In genomic region chr10:128175302-128175701, GRCm38 (mm10) we compare ENCODE assay signal across 8 mouse cellular contexts. TPM values are rescaled to one million over a fixed set of nuclear protein-coding genes. Genes with fewer than 3 reads are reported as not detected.
DNase-seq lines count a peak whose midpoint lies in the region; ATAC-seq and TF ChIP-seq lines count a peak whose summit lies in the region.

No protein-coding gene starts in this region.

- WGBS in heart, embryonic 11.5 days (ENCODE audit: insufficient replicate concordance) = 10% methylated on average over 3 of the region's 3 CpGs
- WGBS in forebrain, postnatal 0 days = 16% methylated on average over 3 of the region's 3 CpGs
- 11% methylated on average over 3 of the region's 3 CpGs for WGBS in macrophage (ENCODE audit: missing documents)

- H3K36me3 ChIP-seq in heart, embryonic 11.5 days (ENCODE audit: control insufficient read depth, insufficient read depth, low read length) = no peaks in the 10 kb centered on the region
- H3K36me3 ChIP-seq in CH12.LX (replicated peaks in 1 of 2; ENCODE audit: control insufficient read depth in 1 of 2, insufficient read depth in 1 of 2, low read length in 1 of 2) (no peaks in the 10 kb centered on the region), macrophage (ENCODE audit: inconsistent target) (no peaks in the 10 kb centered on the region)
- no peaks in the 10 kb centered on the region for H3K36me3 ChIP-seq in forebrain, postnatal 0 days (ENCODE audit: insufficient read depth)

- H3K27ac ChIP-seq in heart, embryonic 11.5 days (ENCODE audit: low read depth, low read length) = peak overlapping the region; percentile 91
- H3K27ac ChIP-seq in CH12.LX (ENCODE audit: insufficient read depth, low read depth) (no peak overlapping the region), macrophage (no peak overlapping the region)
- H3K27ac ChIP-seq in forebrain, postnatal 0 days (ENCODE audit: low read depth, low read length) = no peak overlapping the region

- no peak for TF ChIP-seq POLR2A in CH12.LX (IDR thresholded peaks at IDR 0.05; ENCODE audit: low read depth, low read length)

- no peak for ATAC-seq in heart, embryonic 11.5 days (replicated peaks; ENCODE audit: insufficient number of reproducible peaks, low FRiP score, low TSS enrichment)
- ATAC-seq in forebrain, postnatal 0 days = no peak

- H3K4me1 ChIP-seq in heart, embryonic 11.5 days (ENCODE audit: control insufficient read depth, insufficient read depth, low read length) = peaks cover 18% of the 10 kb centered on the region
- H3K4me1 ChIP-seq in CH12.LX (ENCODE audit: control insufficient read depth in 1 of 2, insufficient read depth in 2 of 2) = peaks cover 3 to 27% of the 10 kb centered on the region in 2 experiments; a peak in 3 of 4 replicates
- peaks cover 7% of the 10 kb centered on the region; the same call in 1 of the 2 replicates for H3K4me1 ChIP-seq in forebrain, postnatal 0 days (ENCODE audit: insufficient read depth)

- no peaks in the 10 kb centered on the region for H3K27me3 ChIP-seq in heart, embryonic 11.5 days (ENCODE audit: control insufficient read depth, insufficient read depth, low read length)
- no peaks in the 10 kb centered on the region for H3K27me3 ChIP-seq in CH12.LX (replicated peaks)
- H3K27me3 ChIP-seq in forebrain, postnatal 0 days (ENCODE audit: insufficient read depth, low read length) = no peaks in the 10 kb centered on the region

- H3K79me2 ChIP-seq in CH12.LX (replicated peaks; ENCODE audit: control insufficient read depth, extremely low read depth, insufficient read depth, poor library complexity, severe bottlenecking) = peaks cover 7% of the 10 kb centered on the region; the same call in 1 of the 2 replicates
- H3K79me2 ChIP-seq in macrophage (ENCODE audit: inconsistent target) = peaks cover 22% of the 10 kb centered on the region; the same call in 1 of the 2 replicates

- peak overlapping the region; percentile 69 for H3K4me3 ChIP-seq in heart, embryonic 11.5 days (ENCODE audit: low read depth, low read length)
- H3K4me3 ChIP-seq in CH12.LX (replicated peaks in 1 of 3; ENCODE audit: low read depth in 2 of 3, low read length in 2 of 3, poor library complexity in 1 of 3) (peak overlapping the region; percentile 63 to 91 (median 72)), macrophage (ENCODE audit: inconsistent target) (peak overlapping the region; percentile 68; the same call in 1 of the 2 replicates)
- no peak overlapping the region; the same call in 1 of the 2 replicates for H3K4me3 ChIP-seq in forebrain, postnatal 0 days (ENCODE audit: low read depth, low read length)

- H3K9ac ChIP-seq in heart, embryonic 11.5 days (ENCODE audit: low read depth, low read length) = peak overlapping the region; percentile 75
- peak overlapping the region; percentile 58 for H3K9ac ChIP-seq in CH12.LX (ENCODE audit: insufficient read depth, low read depth)
- H3K9ac ChIP-seq in forebrain, postnatal 0 days = peak overlapping the region; percentile 22; the same call in 1 of the 2 replicates

- TF ChIP-seq RAD21 in CH12.LX (IDR thresholded peaks at IDR 0.05; ENCODE audit: low read depth, low read length) = no peak

- TF ChIP-seq CTCF in CH12.LX (conservative IDR thresholded peaks at IDR 0.05 in 1 of 2, IDR thresholded peaks at IDR 0.05 in 1 of 2; ENCODE audit: low read depth in 2 of 2, low read length in 2 of 2) = no peak
- no peak for TF ChIP-seq CTCF in forebrain, postnatal 0 days (IDR thresholded peaks at IDR 0.05; ENCODE audit: low read depth)

- no peak for TF ChIP-seq EP300 in CH12.LX (IDR thresholded peaks at IDR 0.05; ENCODE audit: low read length)

- no peak for DNase-seq in heart, adult 11 months
- DNase-seq in CH12.LX (ENCODE audit: extremely low read depth) = no peak
- DNase-seq in forebrain, postnatal 0 days = no peak
- no peak for DNase-seq in thymus, postnatal 36 days
- DNase-seq in spleen, adult 12 weeks (ENCODE audit: low spot score) = no peak
- no peak for DNase-seq in cerebellum, postnatal 25 days

- dilution Hi-C loops in CH12.LX (cut with MboI; ENCODE audit: extremely low pct_ligation_motif_present, extremely low pct_unique_long_range_greater_than_20kb, low sequenced_read_pairs) = no loop called here

- H3K9me3 ChIP-seq in heart, embryonic 11.5 days (replicated peaks; ENCODE audit: control insufficient read depth, low read length) = no peaks in the 10 kb centered on the region
- H3K9me3 ChIP-seq in CH12.LX (replicated peaks; ENCODE audit: low read length) = no peaks in the 10 kb centered on the region
- H3K9me3 ChIP-seq in forebrain, postnatal 0 days (ENCODE audit: low read length) = no peaks in the 10 kb centered on the region

- peak overlapping the region; percentile 85 for H3K4me2 ChIP-seq in heart, embryonic 11.5 days
- peak overlapping the region; percentile 76 for H3K4me2 ChIP-seq in CH12.LX (ENCODE audit: insufficient read depth, low read depth, poor library complexity, severe bottlenecking)
- H3K4me2 ChIP-seq in forebrain, postnatal 0 days (ENCODE audit: low read depth) = peak overlapping the region; percentile 76

- in situ Hi-C loops in CH12.LX (cut with MboI; ENCODE audit: low pct_ligation_motif_present, low pct_unique_long_range_greater_than_20kb, low sequenced_read_pairs) = loop anchor here (25.0 kb wide), 1 partner anchor 238 kb away; no protein-coding TSS in a partner anchor

TF ChIP-seq in CH12.LX, 34 proteins besides CTCF, POLR2A, EP300 and RAD21 (continues in another document):
- no peak for TF ChIP-seq JUND (conservative IDR thresholded peaks at IDR 0.05; ENCODE audit: low read depth, low read length)
- no peak for TF ChIP-seq UBTF (IDR thresholded peaks at IDR 0.05; ENCODE audit: low read depth, low read length)

RNA-seq across cellular contexts. Expression of gene Rbms2, which starts 4.8 kb away (rescaled TPM):
- polyA plus RNA-seq in heart, embryonic 11.5 days (2014; fragmentation: Nextera tagmentation; extraction: Ambion mirVana) = 36.1 and 38.5 TPM in 2 replicates
- 9.4 and 9.8 TPM in 2 replicates for total RNA-seq in CH12.LX (2012; rRNA removed)
- total RNA-seq in CH12.LX (2014; rRNA removed) = 8.5 and 9.1 TPM in 2 replicates
- polyA plus RNA-seq in CH12.LX (2012; ENCODE audit: insufficient read length, low read depth) = 36.6 and 48.2 TPM in 2 replicates
- 6.3 and 9.9 TPM in 2 replicates for total RNA-seq in forebrain, postnatal 0 days (2014; rRNA removed)
- polyA plus RNA-seq in forebrain, postnatal 0 days (2015; fragmentation: Nextera tagmentation; extraction: Ambion mirVana) = 4.7 and 5.6 TPM in 2 replicates
- 10 to 100 TPM; 10.0 to 83.7 (median 34.7) TPM for total RNA-seq in macrophage (2018; cell fraction: chromatin; rRNA removed)
- 10 to 100 TPM; 21.5 to 36.4 (median 25.4) TPM for total RNA-seq in macrophage (2018; cell fraction: cytosol; rRNA removed)
- 10 to 100 TPM; 11.7 to 73.4 (median 20.6) TPM for total RNA-seq in macrophage (2018; cell fraction: nucleus; rRNA removed)
- polyA plus RNA-seq in macrophage (2018) = 18.9 to 45.4 TPM (median 23.8 TPM) in 3 replicates

RNA-seq across cellular contexts. Expression of gene Gls2, which starts 19.0 kb away (rescaled TPM):
- polyA plus RNA-seq in heart, embryonic 11.5 days (2014; fragmentation: Nextera tagmentation; extraction: Ambion mirVana) = 0.89 and 1.3 TPM in 2 replicates
- total RNA-seq in CH12.LX (2012; rRNA removed) (1.8 and 2.2 TPM in 2 replicates), CH12.LX (2014; rRNA removed) (1.9 and 2.0 TPM in 2 replicates)
- polyA plus RNA-seq in CH12.LX (2012; ENCODE audit: insufficient read length, low read depth) (0.86 and 1.8 TPM in 2 replicates), macrophage (2018) (not detected in 3 replicates)
- 1.00 and 2.1 TPM in 2 replicates for total RNA-seq in forebrain, postnatal 0 days (2014; rRNA removed)
- 1.1 and 1.2 TPM in 2 replicates for polyA plus RNA-seq in forebrain, postnatal 0 days (2015; fragmentation: Nextera tagmentation; extraction: Ambion mirVana)
- 10 to 100 TPM in 1 of 26 experiments, 1 to 10 TPM in 6, under 1 TPM in 2, not detected in 17; 0.55 to 20.1 (median 1.7) TPM for total RNA-seq in macrophage (2018; cell fraction: chromatin; rRNA removed)
- under 1 TPM in 7 of 26 experiments, not detected in 19; 0.09 to 0.62 (median 0.23) TPM for total RNA-seq in macrophage (2018; cell fraction: cytosol; rRNA removed)
- total RNA-seq in macrophage (2018; cell fraction: nucleus; rRNA removed) = 1 to 10 TPM in 2 of 26 experiments, under 1 TPM in 5, not detected in 19; 0.35 to 4.1 (median 0.86) TPM

RNA-seq across cellular contexts. Expression of gene Spryd4, which starts 36.3 kb away (rescaled TPM):
- 40.4 and 41.4 TPM in 2 replicates for polyA plus RNA-seq in heart, embryonic 11.5 days (2014; fragmentation: Nextera tagmentation; extraction: Ambion mirVana)
- total RNA-seq in CH12.LX (2012; rRNA removed) (24.2 and 32.4 TPM in 2 replicates), CH12.LX (2014; rRNA removed) (48.8 and 50.2 TPM in 2 replicates)
- polyA plus RNA-seq in CH12.LX (2012; ENCODE audit: insufficient read length, low read depth) (38.6 and 39.2 TPM in 2 replicates), macrophage (2018) (5.3 to 10.6 TPM (median 6.9 TPM) in 3 replicates)
- 20.7 and 20.8 TPM in 2 replicates for total RNA-seq in forebrain, postnatal 0 days (2014; rRNA removed)
- polyA plus RNA-seq in forebrain, postnatal 0 days (2015; fragmentation: Nextera tagmentation; extraction: Ambion mirVana) = 19.6 and 22.7 TPM in 2 replicates
- 1 to 10 TPM in 16 of 26 experiments, under 1 TPM in 3, not detected in 7; 0.67 to 5.1 (median 2.5) TPM for total RNA-seq in macrophage (2018; cell fraction: chromatin; rRNA removed)
- 1 to 10 TPM; 3.5 to 10.0 (median 7.2) TPM for total RNA-seq in macrophage (2018; cell fraction: cytosol; rRNA removed)
- 1 to 10 TPM in 24 of 26 experiments, under 1 TPM in 2; 0.67 to 8.2 (median 3.6) TPM for total RNA-seq in macrophage (2018; cell fraction: nucleus; rRNA removed)

RNA-seq across cellular contexts. Expression of gene Mip, which starts 50.3 kb away (rescaled TPM):
- polyA plus RNA-seq in heart, embryonic 11.5 days (2014; fragmentation: Nextera tagmentation; extraction: Ambion mirVana) = not detected in 2 replicates
- not detected in 2 replicates for total RNA-seq in CH12.LX (2012; rRNA removed)
- total RNA-seq in CH12.LX (2014; rRNA removed) = not detected in 2 replicates
- polyA plus RNA-seq in CH12.LX (2012; ENCODE audit: insufficient read length, low read depth) = not detected in 2 replicates
- total RNA-seq in forebrain, postnatal 0 days (2014; rRNA removed) = 0.05 TPM in 1 of 2 replicates, not detected in the other
- polyA plus RNA-seq in forebrain, postnatal 0 days (2015; fragmentation: Nextera tagmentation; extraction: Ambion mirVana) = not detected in 2 replicates
- not detected for total RNA-seq in macrophage (2018; cell fraction: chromatin; rRNA removed)
- not detected for total RNA-seq in macrophage (2018; cell fraction: cytosol; rRNA removed)
- total RNA-seq in macrophage (2018; cell fraction: nucleus; rRNA removed) = not detected
- polyA plus RNA-seq in macrophage (2018) = not detected in 3 replicates

RNA-seq across cellular contexts. Expression of gene Timeless, which starts 56.6 kb away (rescaled TPM):
- polyA plus RNA-seq in heart, embryonic 11.5 days (2014; fragmentation: Nextera tagmentation; extraction: Ambion mirVana) = 33.1 and 34.2 TPM in 2 replicates
- total RNA-seq in CH12.LX (2012; rRNA removed) = 47.2 and 51.5 TPM in 2 replicates
- 31.7 and 38.6 TPM in 2 replicates for total RNA-seq in CH12.LX (2014; rRNA removed)
- polyA plus RNA-seq in CH12.LX (2012; ENCODE audit: insufficient read length, low read depth) = 65.9 and 80.3 TPM in 2 replicates
- 9.3 and 11.7 TPM in 2 replicates for total RNA-seq in forebrain, postnatal 0 days (2014; rRNA removed)
- 7.7 and 9.9 TPM in 2 replicates for polyA plus RNA-seq in forebrain, postnatal 0 days (2015; fragmentation: Nextera tagmentation; extraction: Ambion mirVana)
- total RNA-seq in macrophage (2018; cell fraction: chromatin; rRNA removed) = 10 to 100 TPM in 18 of 26 experiments, 1 to 10 TPM in 7, under 1 TPM in 1; 0.99 to 87.9 (median 16.9) TPM
- 10 to 100 TPM in 10 of 26 experiments, 1 to 10 TPM in 16; 1.1 to 20.9 (median 4.0) TPM for total RNA-seq in macrophage (2018; cell fraction: cytosol; rRNA removed)
- 10 to 100 TPM in 14 of 26 experiments, 1 to 10 TPM in 11, under 1 TPM in 1; 0.98 to 66.0 (median 13.8) TPM for total RNA-seq in macrophage (2018; cell fraction: nucleus; rRNA removed)
- 4.1 to 22.4 TPM (median 9.6 TPM) in 3 replicates for polyA plus RNA-seq in macrophage (2018)

Comparison
In these comparisons a context has a peak if more than half of its experiments do, and no peak if none do; other contexts are left out.
1. H3K9ac ChIP-seq: peak in every context shown above with its lines; median percentile 75 in heart, embryonic 11.5 days; 58 in CH12.LX; 22 in forebrain, postnatal 0 days.